Mouse (Mus musculus) spleen, adult 2 months (tissue): ENCODE measurements around the gene Fbxl21.

ENCODE experiments used
- CTCF ChIP-seq: fragments of 200-500 bp; IDR thresholded peaks from 2 replicates; pipeline ENCODE4 v1.5.1; 2011; ENCODE audit warnings: mild to moderate bottlenecking, inconsistent platforms; ENCODE audit not compliant: insufficient read depth, insufficient read length, insufficient replicate concordance; ENCODE audit errors: extremely low read depth
- POLR2A ChIP-seq: fragments of 200-500 bp; IDR thresholded peaks from 2 replicates; pipeline ENCODE4 v1.6.1; 2011; ENCODE audit warnings: low read depth, low read length, inconsistent platforms

DNA sequence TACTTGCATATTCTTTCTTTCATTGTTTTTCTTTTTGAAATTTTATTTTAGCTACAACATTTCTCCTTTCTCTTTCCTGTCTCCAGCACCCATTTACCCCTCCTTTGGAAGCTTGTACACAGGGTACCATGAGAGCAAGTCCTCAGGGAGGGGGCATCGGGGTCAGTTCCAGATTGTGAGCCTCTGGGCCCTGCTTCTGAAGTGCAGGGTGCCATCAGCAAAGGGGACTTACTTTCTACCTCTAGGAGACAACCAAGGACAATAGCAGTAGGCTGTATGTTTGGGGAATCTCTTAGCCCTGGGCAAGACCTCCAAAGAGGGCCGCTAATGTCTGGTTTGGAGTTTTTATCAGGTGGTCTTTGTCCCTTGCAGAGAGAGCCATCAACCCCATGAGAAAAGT lies 31.7 kb downstream of the Fbxl21 start:
- TF ChIP-seq POLR2A: no peak
- TF ChIP-seq CTCF: no peak
